Mouse (Mus musculus) right cerebral cortex, adult 18-20 months (tissue): Measurements from ENCODE around the gene Col15a1.

Source experiments
- DNase-seq: peaks from one replicate; pipeline ENCODE4 v3.0.0; 2022; ENCODE audit warnings: mixed read lengths

The Col15a1 gene

GRCm38 (mm10) chr4:47311467-47311866 is 103.5 kb downstream of the Col15a1 start:
- DNase-seq: no peak

GRCm38 (mm10) chr4:47311929-47312328 is 104.0 kb downstream of the Col15a1 start:
- DNase-seq: no peak

DNA sequence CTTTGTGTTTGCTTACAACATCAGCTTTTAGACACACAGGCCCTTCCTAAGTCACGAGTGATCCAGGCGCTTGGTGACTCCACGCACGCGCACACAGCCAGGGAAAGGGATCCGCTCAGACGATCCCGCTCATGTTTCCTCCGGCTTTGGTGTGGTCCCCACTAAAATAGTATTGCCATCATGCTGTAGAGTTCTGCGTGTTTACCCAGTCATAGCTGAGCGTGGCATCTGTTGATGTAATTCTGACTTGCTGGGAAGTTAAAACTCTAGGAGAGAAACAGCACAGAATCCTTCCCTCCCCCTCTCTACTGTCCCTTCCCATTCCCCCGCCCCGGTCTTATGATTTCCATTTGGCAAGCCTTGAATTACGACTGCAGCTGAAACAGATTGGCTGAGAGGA is 104.7 kb downstream of the Col15a1 start:
- DNase-seq: peak; percentile 64

GRCm38 (mm10) chr4:47313710-47314410 is 105.9 kb downstream of the Col15a1 start:
- no peak for DNase-seq

DNA sequence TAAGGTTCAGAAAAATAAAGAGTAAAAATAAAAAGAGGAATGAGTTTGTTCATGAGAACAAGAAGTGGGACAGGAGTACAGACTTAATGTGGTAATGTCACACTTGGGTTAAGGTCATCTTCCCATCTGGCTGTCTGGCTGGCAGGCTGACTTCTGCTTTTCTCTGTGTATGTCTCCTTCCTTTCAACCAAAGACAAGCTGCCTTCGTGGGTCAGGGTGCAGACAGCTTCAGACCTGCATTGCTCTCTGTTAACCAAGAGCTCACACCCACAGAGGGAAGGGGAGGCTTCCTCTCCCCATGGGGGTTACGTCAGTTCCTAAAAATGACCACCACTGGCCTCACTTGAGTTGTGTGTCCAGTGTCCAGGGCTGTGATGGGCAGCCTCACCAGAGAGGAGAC is 107.5 kb downstream of the Col15a1 start:
- no peak for DNase-seq

GRCm38 (mm10) chr4:47316432-47316831 is 108.5 kb downstream of the Col15a1 start:
- no peak for DNase-seq

GRCm38 (mm10) chr4:47319561-47320321 is 111.8 kb downstream of the Col15a1 start:
- no peak for DNase-seq

DNA sequence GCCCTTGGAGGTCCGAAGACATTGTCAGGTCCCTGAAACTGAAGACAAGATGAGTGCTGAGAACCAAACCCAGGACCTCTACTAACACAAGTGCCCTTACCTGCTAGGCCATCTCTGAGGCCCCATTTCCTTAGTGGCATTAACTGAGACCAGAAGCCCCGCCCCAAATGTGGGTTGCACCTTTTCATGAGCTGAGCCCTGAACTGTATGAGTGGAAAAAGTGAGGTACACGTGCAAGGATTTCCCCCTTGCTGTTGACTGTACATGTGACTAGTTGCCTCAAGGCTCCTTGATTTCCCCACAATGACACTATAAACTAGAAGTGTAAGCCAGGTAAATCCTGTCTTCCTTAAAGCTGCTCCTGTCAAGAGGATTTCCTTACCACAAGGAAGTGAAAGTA is 114.4 kb downstream of the Col15a1 start:
- DNase-seq: no peak

- no peak for DNase-seq
Measured at GRCm38 (mm10) chr4:47324206-47324605, 116.2 kb downstream of the Col15a1 start.

GRCm38 (mm10) chr4:47327782-47328181 is 119.8 kb downstream of the Col15a1 start:
- no peak for DNase-seq

DNA sequence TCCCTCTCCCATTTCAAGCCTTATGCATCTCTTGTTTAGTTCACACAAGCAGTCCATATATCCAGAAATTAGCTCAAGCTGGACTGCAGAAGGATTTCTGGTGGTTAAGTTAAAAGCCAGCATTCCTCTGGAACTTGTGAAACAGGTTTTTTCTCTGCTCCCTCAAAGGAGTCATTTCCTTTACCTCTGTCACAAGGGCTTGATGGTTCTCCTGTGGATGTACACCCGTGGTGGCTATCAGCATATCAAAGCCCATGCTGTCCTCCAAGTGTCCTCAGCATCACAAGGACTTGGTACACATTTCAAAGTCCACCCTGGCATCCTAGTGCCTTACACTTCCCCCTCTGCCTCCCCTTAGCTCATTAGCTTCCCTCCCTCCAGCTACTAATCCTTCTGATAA is 121.3 kb downstream of the Col15a1 start:
- no peak for DNase-seq

- DNase-seq: no peak
Measured at GRCm38 (mm10) chr4:47330378-47331052, 122.6 kb downstream of the Col15a1 start.

- no peak for DNase-seq
Measured at GRCm38 (mm10) chr4:47332812-47333343, 124.9 kb downstream of the Col15a1 start.

- no peak for DNase-seq
Measured at GRCm38 (mm10) chr4:47333541-47333940, 125.6 kb downstream of the Col15a1 start.

- no peak for DNase-seq
Measured at GRCm38 (mm10) chr4:47336941-47337600, 129.1 kb downstream of the Col15a1 start.

DNA sequence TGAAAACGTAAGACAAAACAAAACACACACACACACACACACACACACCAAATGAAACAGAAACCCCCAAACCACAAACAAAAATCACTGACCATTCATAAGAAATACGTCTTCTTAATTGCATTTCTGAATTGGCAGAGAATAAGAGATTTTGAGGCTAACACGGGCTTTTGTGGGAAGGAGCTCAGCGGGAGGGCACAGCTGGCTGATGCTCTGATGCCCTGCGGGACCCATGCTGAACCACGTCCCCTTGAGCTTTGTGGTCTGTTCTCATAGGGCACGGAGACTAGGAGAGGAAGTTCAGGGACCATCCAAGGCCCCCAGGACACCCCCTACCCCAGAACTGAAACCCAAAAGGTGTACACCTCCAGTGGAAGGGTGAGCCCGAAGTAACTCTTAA is 134.7 kb downstream of the Col15a1 start:
- no peak for DNase-seq

DNA sequence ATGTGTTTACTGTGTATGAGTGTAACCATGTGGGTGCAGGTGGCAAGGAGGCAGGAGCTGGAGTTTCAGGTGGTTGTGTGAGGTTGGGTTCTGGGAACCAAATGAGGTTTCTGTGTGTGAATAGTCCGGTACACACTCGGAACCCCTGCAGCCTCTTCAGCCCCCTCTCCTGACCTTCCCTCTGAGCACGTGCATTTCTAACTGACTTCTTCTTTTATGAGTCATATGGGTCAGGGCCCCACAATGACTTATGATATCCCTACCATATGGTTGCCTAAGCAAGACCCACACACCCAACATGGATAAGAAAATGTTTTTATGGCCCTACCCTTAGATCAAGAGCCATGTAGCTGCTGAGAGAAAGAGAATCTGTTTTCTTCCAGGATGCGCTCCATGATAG is 139.1 kb downstream of the Col15a1 start:
- DNase-seq: no peak

DNA sequence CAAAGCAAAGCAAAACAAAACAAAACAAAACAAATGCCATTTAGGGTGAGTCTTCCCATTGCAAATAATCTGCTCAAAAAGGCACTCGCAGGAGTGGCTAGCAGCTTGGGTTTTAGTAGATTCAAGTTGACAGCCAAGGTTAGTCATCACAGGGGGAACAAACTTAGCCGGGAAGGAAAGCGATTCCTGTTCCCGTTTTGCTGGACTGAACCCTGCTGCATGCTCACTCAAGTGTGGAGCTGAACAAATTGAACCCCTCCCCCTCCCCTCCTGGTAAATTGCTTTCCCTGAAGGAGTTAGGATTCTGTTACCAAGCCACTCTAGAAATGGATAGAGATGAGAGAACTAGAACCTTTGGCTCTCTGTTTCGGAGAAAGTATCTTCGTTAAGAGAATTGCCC is 141.8 kb downstream of the Col15a1 start:
- DNase-seq: no peak

GRCm38 (mm10) chr4:47351386-47352049 is 143.6 kb downstream of the Col15a1 start:
- DNase-seq: no peak

DNA sequence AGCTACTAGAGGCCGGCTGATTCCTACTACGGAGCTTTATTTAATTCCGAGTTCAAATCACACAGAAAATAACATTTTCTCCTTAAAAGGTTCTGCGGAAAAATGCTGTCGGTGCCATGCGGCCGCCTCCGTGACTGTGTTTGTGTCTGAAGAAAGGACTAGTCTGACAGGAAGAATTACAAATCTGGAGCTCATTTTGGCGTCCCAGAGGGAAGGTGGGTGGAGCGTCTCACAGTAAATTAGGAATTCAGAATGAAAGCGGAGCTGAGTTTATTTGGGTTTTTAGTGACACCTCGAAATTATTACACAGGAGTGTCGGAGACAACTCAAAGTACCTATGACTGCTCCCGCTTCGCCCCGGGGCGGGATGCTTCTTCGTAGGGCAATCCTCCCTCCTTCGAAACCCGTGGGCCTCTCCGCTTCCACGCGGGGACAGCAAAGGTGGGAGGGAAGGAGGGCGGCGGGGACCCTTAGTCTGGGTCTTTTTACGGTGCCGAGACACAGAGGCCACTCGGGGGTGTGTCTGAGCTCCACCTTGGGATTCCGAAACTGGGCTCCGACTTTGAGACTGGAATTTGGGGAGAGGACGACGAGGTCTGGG is 144.2 kb downstream of the Col15a1 start:
- DNase-seq: peak; percentile 87

DNA sequence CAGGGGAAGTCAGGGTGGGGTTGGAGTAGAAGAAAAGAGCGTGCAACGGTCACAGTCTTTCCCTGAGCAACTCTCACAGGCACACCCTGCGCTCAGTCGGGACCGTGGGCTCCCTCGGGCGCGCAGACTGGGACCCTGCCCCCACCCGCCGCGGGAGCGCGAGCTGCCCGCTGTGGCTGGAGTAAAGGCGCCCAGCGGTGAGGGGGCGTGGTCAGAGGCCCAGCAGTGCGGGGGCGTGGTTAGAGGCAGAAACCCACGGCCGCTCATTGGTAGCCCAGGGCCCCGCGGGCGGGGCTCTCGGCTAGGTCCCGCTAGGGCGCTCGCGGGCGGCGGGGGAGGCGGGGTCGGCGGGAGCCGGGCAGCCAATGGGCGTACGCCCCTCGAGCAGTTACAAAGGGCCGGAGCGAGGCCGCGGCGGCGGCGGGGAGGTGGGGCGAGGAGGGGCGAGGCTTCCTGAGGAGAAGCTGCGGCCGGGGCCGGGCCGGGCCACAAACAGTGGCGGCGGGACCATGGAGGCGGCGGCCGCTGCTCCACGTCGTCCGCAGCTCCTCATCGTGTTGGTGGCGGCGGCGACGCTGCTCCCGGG is 144.9 kb downstream of the Col15a1 start, which contains the start of gene Tgfbr1:
Gene Tgfbr1 (plus strand): TSS at position 420 of the 586 bp plus-strand sequence.
- peak; percentile 96 for DNase-seq
